Mouse (Mus musculus) adrenal gland, postnatal 4 days (tissue): ENCODE results near the gene Nradd. TPM values are rescaled to one million over a fixed set of nuclear protein-coding genes. Genes with fewer than 3 reads are reported as not detected.

Experiments used
- DNase-seq, 2 experiments: peaks; one replicate each; pipeline ENCODE4 v3.0.0; 2021 to 2022; ENCODE audit warnings: low spot score in 2 of 2, mixed read lengths in 2 of 2
- total RNA-seq, 2 experiments: library from RNA; stranded (reverse); gene quantifications; 2 replicates each; pipeline ENCODE4 v1.2.3; 2021

Gene Nradd
- total RNA-seq, 2 experiments from 2014 or later = 16.0 to 17.9 TPM

- DNase-seq = peak; percentile 69 to 87
Measured at GRCm38 (mm10) chr9:110653655-110654461, 29.6 kb upstream of the Nradd start, which contains the start of gene Nbeal2. TSS of gene Nbeal2 (minus strand) at chr9:110654161.

GRCm38 (mm10) chr9:110652963-110653654 lies 28.9 kb upstream of the Nradd start:
- DNase-seq = no peak

DNA sequence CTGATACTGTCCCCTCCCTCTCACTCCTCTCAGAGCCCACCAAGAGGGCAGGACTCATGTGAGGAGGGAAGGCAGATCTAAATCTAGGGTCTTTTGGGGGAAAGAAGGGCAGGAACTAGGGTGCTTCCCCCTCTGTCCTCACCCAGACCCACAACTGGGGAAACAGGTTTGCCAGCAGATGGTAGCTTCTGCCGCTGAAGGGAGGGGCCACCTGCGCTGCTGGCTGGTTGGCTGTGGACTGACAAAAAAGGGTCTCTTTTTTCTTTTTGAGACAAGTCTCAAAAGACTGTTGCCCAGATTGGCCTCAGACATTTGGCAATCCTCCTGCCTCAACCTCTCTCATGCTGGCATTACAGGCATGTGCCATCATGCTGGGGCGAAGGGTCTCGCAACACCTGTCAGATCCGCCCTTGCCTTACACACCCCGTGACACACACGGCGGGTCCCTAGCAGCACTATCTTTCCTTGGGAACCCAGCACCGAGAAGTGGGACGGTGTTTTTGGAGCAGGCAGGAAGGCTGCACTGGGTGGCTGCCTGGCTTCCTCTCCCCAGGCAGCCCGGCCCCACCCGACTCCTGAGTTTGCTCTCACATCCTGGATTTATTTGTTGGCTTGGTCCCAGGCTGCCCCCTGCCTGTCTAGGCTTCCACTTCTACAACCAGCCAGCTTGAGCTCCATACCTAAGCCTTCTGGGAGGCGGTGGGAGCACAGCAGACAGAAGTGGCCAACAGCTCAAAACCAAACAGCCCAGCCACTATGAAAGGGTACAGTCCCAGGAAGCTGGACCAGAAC lies 27.9 kb upstream of the Nradd start:
- DNase-seq = no peak

DNA sequence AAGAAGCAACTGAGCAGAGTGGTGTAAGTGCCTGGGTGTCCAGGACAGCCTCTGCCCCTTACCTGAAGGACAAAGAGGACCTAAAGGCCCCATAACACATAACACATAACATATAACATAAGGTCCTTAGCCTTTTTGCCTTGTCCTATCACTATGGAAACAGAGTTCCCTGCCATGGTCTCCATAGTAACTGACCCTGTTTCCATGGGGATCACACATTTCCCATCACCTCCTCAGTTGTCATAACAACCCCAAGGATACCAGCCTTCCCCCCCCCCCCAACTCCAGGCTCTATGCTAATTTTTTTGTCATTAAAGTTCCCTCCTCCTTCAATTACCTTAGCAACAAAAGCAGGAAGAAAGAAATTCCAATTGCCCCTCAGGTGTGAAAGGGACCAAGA lies 25.5 kb upstream of the Nradd start:
- no peak for DNase-seq

DNA sequence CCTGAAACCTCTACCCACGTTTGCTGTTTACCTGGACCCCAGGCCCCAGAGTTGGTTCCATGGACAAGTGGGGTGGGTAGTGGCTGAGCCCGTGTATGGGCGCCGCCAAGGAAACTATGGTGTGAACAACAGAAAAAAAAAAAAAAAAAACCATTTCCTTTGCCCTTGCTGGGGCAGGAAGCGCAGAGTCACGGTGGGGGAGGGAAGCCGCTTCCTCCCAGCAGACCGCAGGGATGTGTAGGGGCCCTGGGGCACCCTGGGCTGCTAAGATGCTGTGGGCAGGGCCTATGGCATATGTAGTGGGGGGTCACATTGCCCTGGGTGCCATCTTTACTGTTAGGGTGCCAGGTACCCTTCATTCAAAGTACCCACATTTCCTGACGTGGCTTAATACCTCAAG lies 21.0 kb upstream of the Nradd start:
- DNase-seq = no peak

DNA sequence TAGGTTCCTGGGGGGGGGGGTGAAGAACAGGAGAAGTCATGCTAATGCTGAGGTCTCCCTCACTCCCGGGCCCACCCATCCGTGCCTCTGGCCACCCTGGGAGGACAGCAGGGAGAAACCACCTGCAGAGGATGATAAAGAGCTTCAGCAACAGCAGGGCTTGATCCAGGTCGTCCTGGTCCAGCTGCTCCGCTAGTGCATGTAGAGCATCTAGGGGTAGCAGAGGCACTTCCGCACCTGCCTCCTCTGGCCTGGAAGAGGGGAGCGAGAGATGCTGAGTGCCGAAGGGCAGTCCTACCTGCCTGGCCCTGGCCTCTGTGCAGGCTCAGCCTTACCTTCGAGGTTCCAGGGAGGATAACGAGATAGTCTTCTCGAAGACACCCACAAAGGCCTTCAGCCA lies 20.0 kb upstream of the Nradd start:
- no peak for DNase-seq

- DNase-seq = no peak
Measured at GRCm38 (mm10) chr9:110643787-110644186, 19.5 kb upstream of the Nradd start.

- no peak for DNase-seq
Measured at GRCm38 (mm10) chr9:110642812-110643524, 18.7 kb upstream of the Nradd start.

GRCm38 (mm10) chr9:110641006-110641405 lies 16.8 kb upstream of the Nradd start:
- no peak for DNase-seq

- DNase-seq = no peak
Measured at GRCm38 (mm10) chr9:110638611-110639021, 14.4 kb upstream of the Nradd start.

- DNase-seq = peak; percentile 80 to 83
Measured at GRCm38 (mm10) chr9:110635225-110635624, 11.0 kb upstream of the Nradd start.

DNA sequence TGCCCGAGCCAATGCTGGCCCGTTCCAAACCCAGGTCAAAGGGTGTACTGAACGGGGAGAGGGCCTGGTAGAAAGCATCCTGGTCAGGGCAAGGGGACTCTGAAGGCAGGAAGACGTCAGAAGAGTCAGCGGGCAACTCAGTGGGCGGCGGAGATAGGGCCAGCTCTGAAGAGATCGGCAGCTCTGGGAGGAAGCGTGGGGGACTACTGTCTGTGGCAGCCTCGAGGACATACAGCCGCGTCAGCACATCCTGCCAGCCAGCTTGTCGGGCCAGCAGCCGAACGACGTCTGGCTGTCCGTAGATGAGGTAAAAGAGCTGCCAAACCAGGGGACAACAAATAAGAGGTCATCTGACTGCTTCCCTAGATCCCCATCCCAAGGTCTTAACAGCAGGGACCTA lies 9.6 kb upstream of the Nradd start:
- DNase-seq = no peak

DNA sequence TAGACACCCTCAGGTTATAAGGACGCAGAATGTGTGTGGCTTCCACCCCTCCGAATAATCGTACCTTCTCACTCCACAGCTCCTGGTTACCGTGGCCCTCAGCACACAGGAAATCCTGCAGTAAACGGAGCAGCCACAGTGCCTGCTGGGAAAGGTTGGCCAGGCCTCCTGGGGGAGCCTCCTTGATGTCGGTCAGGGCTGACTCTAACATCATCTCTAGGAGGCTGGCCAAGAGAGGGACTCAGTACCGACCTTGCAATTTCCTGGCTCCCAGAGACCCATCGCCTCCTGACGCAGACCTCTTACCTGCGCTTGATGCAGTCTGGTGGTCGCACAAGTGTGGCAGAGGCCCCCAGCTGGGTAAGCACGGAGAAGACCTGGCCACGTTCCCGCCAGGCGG lies 8.4 kb upstream of the Nradd start:
- no peak for DNase-seq

- DNase-seq = no peak
Measured at GRCm38 (mm10) chr9:110631651-110632275, 7.5 kb upstream of the Nradd start.

DNA sequence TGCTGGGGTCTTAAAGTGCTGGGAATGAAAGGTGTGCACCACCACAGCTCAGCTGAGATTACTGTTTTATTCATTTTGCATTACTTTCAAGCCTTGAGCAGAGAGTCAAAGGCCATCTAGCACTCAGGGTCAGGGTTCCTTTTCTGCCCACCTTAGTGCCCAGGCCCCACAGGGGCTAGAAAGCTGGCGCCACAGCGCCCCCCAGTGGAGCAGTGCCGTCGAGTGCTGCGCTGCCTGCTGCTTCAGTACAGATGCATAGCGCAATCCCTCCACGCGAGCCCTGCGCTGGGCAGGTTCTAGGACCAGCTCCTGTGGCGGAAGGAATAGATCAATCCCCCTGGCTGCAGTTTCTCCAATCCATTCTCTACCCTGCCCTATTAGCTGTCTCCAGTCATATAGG lies 6.9 kb upstream of the Nradd start:
- DNase-seq = no peak

DNA sequence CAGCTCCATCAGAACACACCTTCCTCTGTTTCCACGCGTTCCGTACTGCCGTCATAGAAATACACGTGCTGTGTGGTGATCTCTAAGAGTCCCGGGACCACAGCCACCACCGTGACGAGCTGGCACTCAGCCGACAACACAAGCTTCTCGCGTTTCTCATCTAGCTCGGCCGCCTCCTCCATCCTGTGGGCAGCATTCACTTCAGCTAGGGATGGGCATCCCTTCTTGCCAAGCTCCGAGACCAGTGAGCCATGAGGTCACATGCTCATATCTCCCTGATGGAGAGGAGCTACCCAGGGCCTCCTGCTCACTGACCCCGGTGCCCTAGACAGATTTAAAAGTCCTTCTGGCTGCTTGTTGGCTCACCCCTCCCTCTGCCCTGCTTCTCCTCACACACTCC lies 5.9 kb upstream of the Nradd start:
- DNase-seq = no peak

DNA sequence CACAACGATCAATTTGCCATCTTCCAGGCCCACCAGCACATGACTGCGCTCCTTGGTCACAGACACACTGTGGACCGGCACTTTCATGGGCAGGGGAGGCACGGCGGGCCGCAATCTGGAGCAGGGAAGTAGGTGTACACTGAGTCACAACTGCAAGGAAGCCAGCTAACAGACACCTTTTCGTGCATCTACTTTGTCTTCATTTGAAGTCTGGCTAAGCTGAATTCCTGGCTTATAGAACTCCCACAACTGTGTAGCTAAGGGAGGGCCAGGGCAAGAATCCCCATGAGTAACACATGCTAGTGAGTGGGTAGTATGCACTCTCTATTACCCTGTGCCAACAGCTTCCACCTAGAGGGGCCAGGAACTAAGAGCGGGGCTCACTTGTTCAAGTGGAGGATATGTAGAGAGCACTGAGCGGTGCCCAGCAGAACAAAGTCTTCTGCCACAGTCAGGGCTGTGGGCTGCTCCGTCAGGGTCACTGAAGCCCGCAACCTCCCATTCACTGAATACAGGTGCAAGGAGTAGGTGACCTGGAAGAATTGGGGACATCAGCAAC lies 1.2 kb upstream of the Nradd start:
- DNase-seq = no peak

DNA sequence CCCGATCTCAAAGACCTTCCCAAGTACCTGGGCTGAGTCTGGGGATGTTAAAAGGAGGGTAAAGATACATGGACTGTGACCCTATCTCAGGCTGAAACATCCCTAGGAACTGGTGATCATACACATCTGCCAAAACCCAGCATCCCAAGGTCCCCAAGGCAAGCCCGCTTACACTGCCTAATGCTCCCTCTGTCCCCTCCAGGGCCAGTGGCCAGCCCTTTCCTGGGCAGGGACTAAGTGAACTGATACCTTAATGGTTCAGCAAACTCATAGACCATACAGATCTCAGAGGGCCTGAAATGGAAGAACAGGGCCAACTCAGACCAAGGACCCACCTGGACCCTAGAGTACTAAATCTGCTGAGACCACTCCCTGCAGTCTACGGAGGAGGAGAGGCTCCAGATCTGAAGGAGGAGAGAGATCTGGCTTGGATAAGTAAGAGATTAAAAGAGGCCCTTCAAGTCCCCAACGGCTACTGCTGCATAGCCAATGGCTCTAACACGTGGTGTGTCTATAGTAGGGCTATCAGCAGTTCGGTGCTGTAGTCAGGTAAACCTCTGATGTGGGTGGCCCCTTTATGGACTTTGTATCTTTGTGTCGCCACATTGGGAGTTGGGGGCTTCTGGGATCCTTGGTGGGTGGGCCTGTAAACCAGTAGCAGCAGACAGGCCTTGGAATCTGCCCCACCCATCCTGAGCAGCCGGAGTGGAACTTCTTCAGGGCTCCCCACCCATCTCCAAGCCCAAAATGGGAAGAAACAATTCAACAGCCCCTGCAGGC lies 646 bp downstream of the Nradd start:
- no peak for DNase-seq

DNA sequence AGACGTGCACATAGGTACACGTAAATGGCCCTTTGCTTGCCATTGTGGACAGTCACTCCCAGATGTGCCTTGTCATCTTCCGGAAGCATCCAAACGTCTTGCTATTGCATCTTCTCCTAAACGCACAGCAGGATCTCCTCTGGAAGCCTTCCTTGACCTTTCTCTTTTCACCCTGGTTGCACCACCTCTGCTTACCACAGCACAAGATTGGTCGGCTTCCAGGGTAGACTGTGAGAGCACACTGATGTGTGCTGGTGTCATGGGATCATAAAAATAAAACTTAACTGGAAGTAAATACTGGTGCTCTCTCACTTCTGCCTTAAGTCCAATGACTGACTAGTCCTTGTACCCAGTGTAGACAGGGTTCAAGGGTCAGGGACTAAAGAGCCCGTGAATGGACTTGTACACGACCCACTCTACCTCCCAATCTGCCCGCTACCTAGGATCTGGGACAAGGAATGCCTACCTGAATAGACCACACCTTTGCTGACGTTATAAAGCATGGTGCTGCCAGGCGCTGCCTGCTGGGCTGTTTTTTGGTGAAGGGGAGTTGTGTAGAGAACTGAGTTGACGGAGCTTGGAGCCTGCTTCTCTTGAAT lies 1.5 kb downstream of the Nradd start:
- no peak for DNase-seq
